Mouse (Mus musculus): Measurements from ENCODE around the gene Ly6g6e. TPM values are rescaled to one million over a fixed set of nuclear protein-coding genes. Genes with fewer than 3 reads are reported as not detected.
"Not testable (repeated sequence)": the region's sequence is repeated elsewhere in the genome, so short reads cannot be mapped to it uniquely, and the experiment has no call there.

The Ly6g6e gene
- 0.83 and 1.00 TPM in 2 replicates for polyA plus RNA-seq (2016; fragmentation: Nextera tagmentation; extraction: Ambion mirVana)

- Histone ChIP-seq H3K27ac (replicated peaks) (peak within 1 kb of the TSS; percentile 60), H3K4me3 (peak within 1 kb of the TSS; percentile 43), H3K27me3 (replicated peaks; ENCODE audit: low read depth, poor library complexity, severe bottlenecking) (peaks cover 42% of the 10 kb centered on the region), H3K9me3 (no peaks in the 10 kb centered on the region), H3K36me3 (replicated peaks) (no peaks in the 10 kb centered on the region), H3K4me1 (peaks cover 32% of the 10 kb centered on the region)
- no peak for DNase-seq (ENCODE audit: low spot score)
- WGBS: 18% methylated on average over 10 of the region's 10 CpGs
Measured at GRCm38 (mm10) chr17:35076507-35077176, at the start of gene Ly6g6e. TSS of gene Ly6g6e (plus strand) at chr17:35076902.

- 45% methylated on average over 13 of the region's 13 CpGs for WGBS
- peaks cover 74% of the 10 kb centered on the region for H3K4me1 ChIP-seq
- H3K4me3 ChIP-seq: peak within 1 kb of the TSS; percentile 35
- H3K9me3 ChIP-seq: no peaks in the 10 kb centered on the region
- DNase-seq (ENCODE audit: low spot score): peak; percentile 53
- H3K36me3 ChIP-seq (replicated peaks): no peaks in the 10 kb centered on the region
- H3K27ac ChIP-seq (replicated peaks): peak within 1 kb of the TSS; percentile 81
- 0 out of 2 replicates have a peak, but pooled peaks cover 3% of the 10 kb centered on the region for H3K27me3 ChIP-seq (replicated peaks; ENCODE audit: low read depth, poor library complexity, severe bottlenecking)
Measured at GRCm38 (mm10) chr17:35027277-35028068, 49.2 kb upstream of the Ly6g6e start, which contains the start of gene Sapcd1. TSS of gene Sapcd1 (minus strand) at chr17:35028016.

GRCm38 (mm10) chr17:35028315-35028714 is 48.4 kb upstream of the Ly6g6e start:
- WGBS: 86% methylated on average over 2 of the region's 2 CpGs
- Histone ChIP-seq H3K9me3 (no peaks in the 10 kb centered on the region), H3K27ac (replicated peaks) (no peak overlapping the region), H3K36me3 (replicated peaks) (no peaks in the 10 kb centered on the region), H3K4me3 (no peak overlapping the region), H3K27me3 (replicated peaks; ENCODE audit: low read depth, poor library complexity, severe bottlenecking) (0 out of 2 replicates have a peak, but pooled peaks cover 3% of the 10 kb centered on the region), H3K4me1 (peaks cover 72% of the 10 kb centered on the region)
- no peak for DNase-seq (ENCODE audit: low spot score)

DNA sequence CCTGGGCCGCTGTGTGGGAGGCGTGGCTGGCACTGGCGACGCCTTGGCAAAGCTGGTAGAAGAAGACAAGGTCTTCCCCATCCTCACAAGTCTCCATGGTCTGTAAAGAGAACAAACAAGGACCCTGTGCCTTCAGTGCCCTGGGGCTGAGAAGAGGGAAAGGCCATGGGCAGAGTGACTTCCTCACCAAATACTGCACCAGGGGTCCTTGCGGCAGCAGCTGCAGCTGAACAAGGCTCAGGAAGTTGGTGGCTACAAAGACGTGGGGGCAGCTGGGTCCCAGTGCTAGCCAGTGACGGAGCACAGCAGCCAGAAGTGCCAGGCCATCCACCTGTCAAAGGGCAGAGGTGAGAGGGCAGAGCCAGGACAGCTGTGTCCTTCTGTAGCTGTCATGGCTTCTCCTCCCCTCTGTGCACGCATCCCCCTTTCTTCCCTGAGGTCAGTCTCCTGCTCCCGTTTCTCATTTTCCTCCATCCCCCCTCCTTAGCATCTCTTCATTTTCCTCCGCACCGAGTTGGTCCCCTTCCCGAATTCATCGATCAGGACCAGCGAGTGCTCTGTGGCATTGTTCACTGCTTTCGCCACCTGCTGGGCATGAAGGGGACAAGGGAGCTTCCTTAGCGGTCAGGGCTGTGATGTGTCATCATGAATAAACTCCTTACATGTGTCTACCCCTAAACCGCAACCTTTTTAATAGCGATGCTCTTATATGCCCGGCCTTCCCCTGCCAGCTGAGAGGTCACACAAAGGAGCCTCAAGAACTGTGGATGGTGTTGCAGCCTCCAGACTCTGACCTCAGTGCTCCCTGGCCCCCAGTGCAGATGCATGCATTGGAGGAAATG is 46.8 kb upstream of the Ly6g6e start:
- Histone ChIP-seq H3K4me3 (no peak overlapping the region), H3K36me3 (replicated peaks) (no peaks in the 10 kb centered on the region), H3K4me1 (peaks cover 56% of the 10 kb centered on the region), H3K9me3 (no peaks in the 10 kb centered on the region), H3K27ac (replicated peaks) (peak overlapping the region; percentile 55), H3K27me3 (replicated peaks; ENCODE audit: low read depth, poor library complexity, severe bottlenecking) (0 out of 2 replicates have a peak, but pooled peaks cover 3% of the 10 kb centered on the region)
- WGBS: 30% methylated on average over 19 of the region's 19 CpGs
- peak; percentile 42 for DNase-seq (ENCODE audit: low spot score)

DNA sequence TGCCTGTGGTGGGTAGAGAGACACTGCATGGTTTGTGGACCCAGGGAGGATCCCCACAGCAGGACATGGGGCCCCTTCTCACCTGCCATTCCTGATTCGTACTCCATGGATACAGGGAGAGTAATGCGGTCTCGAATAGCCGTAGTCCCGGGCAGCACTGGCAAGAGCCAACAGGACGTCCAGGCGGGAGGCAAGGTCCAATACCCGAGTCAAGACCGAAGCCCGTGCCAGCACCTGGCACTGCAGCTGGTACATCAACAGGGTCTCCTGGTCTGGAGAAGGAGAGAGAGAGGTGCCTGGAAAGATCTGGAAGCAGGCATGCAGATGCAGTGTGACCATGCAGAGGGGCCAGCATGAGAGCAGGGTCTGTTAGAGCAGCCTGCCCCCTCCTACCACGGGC is 45.4 kb upstream of the Ly6g6e start:
- peaks cover 45% of the 10 kb centered on the region for H3K4me1 ChIP-seq
- H3K27ac ChIP-seq (replicated peaks): no peak overlapping the region
- H3K9me3 ChIP-seq: no peaks in the 10 kb centered on the region
- no peak for DNase-seq (ENCODE audit: low spot score)
- 0 out of 2 replicates have a peak, but pooled peaks cover 3% of the 10 kb centered on the region for H3K27me3 ChIP-seq (replicated peaks; ENCODE audit: low read depth, poor library complexity, severe bottlenecking)
- H3K36me3 ChIP-seq (replicated peaks): no peaks in the 10 kb centered on the region
- H3K4me3 ChIP-seq: no peak overlapping the region
- 92% methylated on average over 11 of the region's 11 CpGs for WGBS

DNA sequence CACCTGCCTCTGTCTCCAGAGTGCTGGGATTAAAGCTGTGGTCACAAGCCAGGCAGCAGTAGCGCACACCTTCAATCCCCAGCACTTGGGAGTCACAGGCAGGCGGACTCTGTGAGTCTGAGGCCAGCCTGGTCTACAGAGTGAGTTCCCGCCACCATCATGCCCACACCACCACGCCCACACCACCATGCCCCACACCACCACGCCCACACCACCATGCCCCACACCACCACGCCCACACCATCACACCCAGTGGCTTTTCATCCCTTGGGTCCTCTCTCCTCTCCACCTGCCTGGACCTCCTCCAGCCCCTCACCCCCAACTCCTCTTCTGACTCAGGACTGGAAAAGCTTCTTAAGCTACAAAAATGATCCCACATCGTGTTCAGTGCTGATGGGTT is 44.8 kb upstream of the Ly6g6e start:
- 0 out of 2 replicates have a peak, but pooled peaks cover 3% of the 10 kb centered on the region for H3K27me3 ChIP-seq (replicated peaks; ENCODE audit: low read depth, poor library complexity, severe bottlenecking)
- H3K4me1 ChIP-seq: peaks cover 39% of the 10 kb centered on the region
- no peaks in the 10 kb centered on the region for H3K36me3 ChIP-seq (replicated peaks)
- DNase-seq (ENCODE audit: low spot score): no peak
- WGBS: 91% methylated on average over 7 of the region's 7 CpGs
- no peak overlapping the region for H3K27ac ChIP-seq (replicated peaks)
- no peak overlapping the region for H3K4me3 ChIP-seq
- no peaks in the 10 kb centered on the region for H3K9me3 ChIP-seq

DNA sequence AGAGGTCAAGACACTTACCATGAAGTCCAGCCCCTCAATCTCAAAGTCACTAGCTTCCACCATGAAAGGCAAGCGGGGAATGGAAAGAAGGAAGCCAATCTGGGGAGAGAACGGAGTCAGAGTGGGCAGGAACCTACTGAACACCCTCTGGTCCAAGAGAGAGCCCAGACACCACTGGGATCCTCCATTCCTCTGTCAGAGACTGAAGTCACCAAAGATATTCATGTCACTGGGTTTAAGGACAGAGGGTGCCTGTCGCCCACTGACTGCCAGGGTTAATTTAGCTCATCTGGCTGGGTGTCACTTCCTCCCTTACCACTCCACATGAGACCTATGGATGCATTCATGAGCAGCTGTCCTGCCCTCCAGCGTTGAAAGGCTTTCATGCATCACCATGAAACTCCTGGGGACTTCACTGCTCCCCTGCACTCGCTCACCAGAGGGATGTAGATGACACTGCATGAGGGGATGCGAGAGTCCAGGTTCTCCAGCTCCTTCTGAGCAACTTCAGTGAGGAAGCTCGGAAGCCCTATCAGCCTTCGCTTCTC is 44.3 kb upstream of the Ly6g6e start:
- Histone ChIP-seq H3K27me3 (replicated peaks; ENCODE audit: low read depth, poor library complexity, severe bottlenecking) (0 out of 2 replicates have a peak, but pooled peaks cover 3% of the 10 kb centered on the region), H3K36me3 (replicated peaks) (no peaks in the 10 kb centered on the region), H3K4me3 (no peak overlapping the region), H3K9me3 (no peaks in the 10 kb centered on the region), H3K4me1 (peaks cover 34% of the 10 kb centered on the region), H3K27ac (replicated peaks) (no peak overlapping the region)
- 70% methylated on average over 8 of the region's 8 CpGs for WGBS
- DNase-seq (ENCODE audit: low spot score): no peak

- DNase-seq (ENCODE audit: low spot score); H3K9me3 ChIP-seq; H3K36me3 ChIP-seq (replicated peaks); H3K4me3 ChIP-seq; H3K27me3 ChIP-seq (replicated peaks; ENCODE audit: low read depth, poor library complexity, severe bottlenecking); H3K27ac ChIP-seq (replicated peaks): not testable (repeated sequence)
- H3K4me1 ChIP-seq: peaks cover 22% of the 10 kb centered on the region
- 67% methylated on average over 1 of the region's 1 CpGs for WGBS
Measured at GRCm38 (mm10) chr17:35033703-35034102, 43.0 kb upstream of the Ly6g6e start.

DNA sequence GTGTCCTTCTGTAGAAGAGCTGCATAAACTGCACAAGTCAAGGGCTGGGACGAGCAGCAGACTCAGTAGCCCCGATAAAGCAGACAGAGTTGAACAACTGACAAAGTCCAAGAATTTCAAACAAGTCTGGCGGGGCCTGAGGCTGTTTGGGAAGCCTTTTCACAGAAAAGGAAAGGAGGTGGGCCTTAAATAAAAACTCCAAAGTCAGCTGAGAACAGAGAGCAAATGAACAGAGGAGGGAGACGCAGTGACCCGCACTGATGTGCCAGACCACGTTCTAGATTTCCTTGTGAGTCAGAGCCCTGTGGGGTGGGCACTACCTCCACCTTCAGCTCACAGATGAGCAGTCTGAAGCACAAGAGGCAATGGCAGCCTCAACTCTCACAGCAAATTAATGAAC is 41.8 kb upstream of the Ly6g6e start:
- WGBS: 75% methylated on average over 6 of the region's 6 CpGs
- no peaks in the 10 kb centered on the region for H3K27me3 ChIP-seq (replicated peaks; ENCODE audit: low read depth, poor library complexity, severe bottlenecking)
- H3K36me3 ChIP-seq (replicated peaks): no peaks in the 10 kb centered on the region
- no peak overlapping the region for H3K4me3 ChIP-seq
- no peak for DNase-seq (ENCODE audit: low spot score)
- H3K4me1 ChIP-seq: peaks cover 10% of the 10 kb centered on the region
- no peaks in the 10 kb centered on the region for H3K9me3 ChIP-seq
- H3K27ac ChIP-seq (replicated peaks): no peak overlapping the region

- 0 out of 2 replicates have a peak, but pooled peaks cover 2% of the 10 kb centered on the region for H3K4me1 ChIP-seq
- H3K4me3 ChIP-seq: no peak overlapping the region
- H3K36me3 ChIP-seq (replicated peaks): no peaks in the 10 kb centered on the region
- 88% methylated on average over 11 of the region's 11 CpGs for WGBS
- no peak for DNase-seq (ENCODE audit: low spot score)
- H3K27me3 ChIP-seq (replicated peaks; ENCODE audit: low read depth, poor library complexity, severe bottlenecking): no peaks in the 10 kb centered on the region
- H3K9me3 ChIP-seq: no peaks in the 10 kb centered on the region
- no peak overlapping the region for H3K27ac ChIP-seq (replicated peaks)
Measured at GRCm38 (mm10) chr17:35039121-35039873, 37.4 kb upstream of the Ly6g6e start.

DNA sequence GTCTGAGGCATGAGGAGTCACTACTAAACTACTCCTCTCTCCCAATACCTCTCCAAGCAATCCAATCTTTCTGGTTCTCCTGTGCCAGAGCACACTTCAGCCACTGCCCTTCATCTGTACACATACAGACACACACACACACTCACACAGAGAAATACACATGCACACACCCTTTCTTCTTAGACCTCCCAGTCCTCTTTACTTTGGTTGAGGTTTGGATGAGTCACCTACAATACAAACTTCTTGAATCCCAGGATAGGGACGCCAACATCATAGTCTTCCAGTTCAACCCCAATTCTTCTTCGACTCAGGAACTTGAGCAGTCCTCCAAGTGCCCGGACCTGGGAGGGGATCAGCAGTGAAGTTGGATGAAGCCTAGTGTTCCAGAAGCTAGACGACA is 32.9 kb upstream of the Ly6g6e start:
- Histone ChIP-seq H3K27ac (replicated peaks) (no peak overlapping the region), H3K36me3 (replicated peaks) (no peaks in the 10 kb centered on the region)
- WGBS: 87% methylated on average over 4 of the region's 4 CpGs

More for the DNA sequence above, 32.9 kb upstream of the Ly6g6e start:
- H3K4me3 ChIP-seq: 0 out of 2 replicates have a peak overlapping the region, but pooled peaks have one; percentile 17
- DNase-seq (ENCODE audit: low spot score): no peak
- H3K27me3 ChIP-seq (replicated peaks; ENCODE audit: low read depth, poor library complexity, severe bottlenecking): peaks cover 7% of the 10 kb centered on the region; the same call in 1 of the 2 replicates
- peaks cover 41% of the 10 kb centered on the region for H3K4me1 ChIP-seq
- no peaks in the 10 kb centered on the region for H3K9me3 ChIP-seq
